Mouse (Mus musculus): ENCODE measurements around the gene Gmds.

Gene Gmds

DNA sequence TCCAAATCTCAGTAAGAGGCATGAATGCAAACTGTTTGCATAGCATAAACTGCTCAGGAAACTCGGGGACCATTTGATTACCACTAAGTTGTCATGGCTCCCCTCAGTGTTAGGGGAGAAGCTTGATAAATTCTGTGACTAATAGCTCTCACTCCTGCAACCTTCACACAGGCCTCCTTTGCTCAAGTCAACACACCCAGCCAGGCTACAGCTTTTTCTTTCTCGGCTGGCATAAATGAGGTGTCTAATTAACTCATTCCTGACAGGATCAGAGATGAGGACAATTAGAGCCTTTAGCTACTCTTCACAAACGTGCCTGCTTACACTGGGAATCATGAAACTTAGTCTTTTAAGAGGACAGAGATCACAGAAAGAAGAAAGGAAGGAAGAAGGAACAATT, 70.3 kb downstream of the Gmds start:
- in situ Hi-C loops (cut with MboI, MseI) = no loop called here

DNA sequence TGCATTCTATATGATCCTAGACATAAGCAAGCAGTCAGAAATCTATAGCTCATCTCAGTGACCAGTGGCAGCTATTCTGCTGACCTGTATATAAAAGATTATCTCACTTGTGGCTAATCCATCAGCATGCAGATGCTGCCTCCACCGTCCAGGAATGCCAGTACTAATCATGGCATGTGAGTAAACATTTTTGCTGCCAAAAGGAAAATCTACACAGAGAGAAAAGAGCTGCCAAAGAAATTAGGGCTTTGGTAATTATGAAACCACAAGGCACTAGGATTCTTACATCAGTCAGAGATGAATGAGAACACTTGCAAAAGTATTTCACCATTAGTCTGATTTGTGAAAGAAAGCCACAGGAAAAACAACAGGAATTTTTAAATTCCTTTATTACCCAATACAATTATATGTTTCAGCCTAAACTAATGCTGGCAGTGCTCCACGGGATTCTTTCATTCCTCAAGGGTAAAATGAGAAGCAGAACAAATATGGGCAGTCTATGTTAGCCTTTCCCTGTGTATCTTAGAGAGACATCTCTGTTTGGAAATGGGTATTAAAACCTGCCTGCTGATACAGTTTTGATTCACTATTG, 71.3 kb downstream of the Gmds start:
- in situ Hi-C loops (cut with MboI, MseI) = no loop called here

DNA sequence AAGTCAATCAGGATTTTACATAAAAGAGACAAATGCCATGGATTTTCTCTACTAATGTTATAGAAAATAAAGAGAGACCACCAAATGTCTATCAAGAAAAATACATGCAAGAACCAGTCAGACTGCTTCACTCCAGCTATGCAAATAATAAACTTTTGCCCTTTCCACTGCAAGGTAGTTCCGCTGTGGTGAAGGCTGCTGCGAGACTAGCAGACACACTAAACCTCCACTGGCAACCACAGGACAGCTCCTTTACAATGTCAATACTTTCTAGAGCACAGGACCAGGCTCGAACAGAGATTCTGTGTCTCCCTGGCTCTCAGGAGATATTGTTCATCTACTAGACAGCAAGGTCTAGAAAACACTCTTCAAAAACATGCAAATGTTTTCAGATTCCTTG, 71.8 kb downstream of the Gmds start:
- in situ Hi-C loops (cut with MboI, MseI) = no loop called here

DNA sequence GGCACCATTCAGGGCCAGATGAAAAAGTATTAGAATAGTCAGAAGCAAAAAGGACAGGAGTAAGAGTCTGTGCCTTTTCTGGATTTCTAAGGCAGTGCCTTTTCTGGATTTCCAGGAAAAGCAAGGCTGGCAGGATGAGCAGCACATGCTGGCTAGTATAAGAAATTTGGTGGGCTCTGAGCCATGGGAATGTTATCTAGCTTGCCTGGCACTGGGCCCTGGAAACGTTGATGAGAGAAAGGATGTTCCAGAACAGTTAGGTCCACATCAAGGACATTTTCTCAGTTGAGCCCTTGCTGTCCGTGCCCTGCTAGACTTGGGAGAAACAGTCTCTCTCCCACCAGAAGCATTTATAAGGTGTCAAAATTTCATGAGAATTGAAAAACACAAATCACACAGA, 82.4 kb downstream of the Gmds start:
- in situ Hi-C loops (cut with MboI, MseI) = no loop called here

DNA sequence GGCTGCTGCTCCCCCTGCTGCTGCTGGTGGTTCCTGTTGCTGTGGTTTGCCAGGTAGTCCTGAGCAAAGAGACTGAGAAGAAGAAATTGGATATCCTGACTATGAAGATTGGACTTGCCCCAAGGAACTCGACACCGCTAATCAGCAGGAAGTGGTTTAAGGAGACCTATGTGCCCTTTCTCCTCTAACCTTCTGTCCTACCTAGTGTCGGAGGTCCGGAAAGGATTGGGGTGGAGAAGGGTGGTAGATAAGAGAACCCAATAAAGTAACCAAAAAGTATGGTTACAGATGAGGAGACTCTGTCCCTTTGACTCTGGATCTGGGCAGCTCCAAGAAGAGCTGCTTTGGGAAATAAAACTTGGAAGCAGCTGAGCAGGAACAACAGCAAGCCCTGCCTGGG, 86.3 kb downstream of the Gmds start:
- in situ Hi-C loops (cut with MboI, MseI) = no loop called here

DNA sequence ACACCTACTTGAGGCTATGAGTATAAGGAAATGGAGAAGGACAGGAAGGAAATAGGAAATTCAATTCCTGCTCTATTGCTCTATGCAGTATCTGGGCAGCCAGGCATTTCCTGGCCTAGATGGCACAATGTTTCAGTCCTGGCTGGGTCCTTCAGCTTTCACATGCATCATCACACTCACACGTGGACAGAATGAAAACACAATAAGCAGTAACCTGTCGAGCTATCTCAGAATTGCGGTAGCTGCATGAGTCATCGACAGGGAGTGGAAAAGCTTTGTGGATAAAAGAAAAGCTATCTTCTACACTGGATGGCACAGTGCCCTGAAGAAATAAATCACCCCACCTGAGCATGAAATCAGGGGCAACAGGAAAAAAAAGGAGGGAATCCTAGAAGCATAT, 96.3 kb downstream of the Gmds start:
- in situ Hi-C loops (cut with MboI, MseI) = no loop called here

DNA sequence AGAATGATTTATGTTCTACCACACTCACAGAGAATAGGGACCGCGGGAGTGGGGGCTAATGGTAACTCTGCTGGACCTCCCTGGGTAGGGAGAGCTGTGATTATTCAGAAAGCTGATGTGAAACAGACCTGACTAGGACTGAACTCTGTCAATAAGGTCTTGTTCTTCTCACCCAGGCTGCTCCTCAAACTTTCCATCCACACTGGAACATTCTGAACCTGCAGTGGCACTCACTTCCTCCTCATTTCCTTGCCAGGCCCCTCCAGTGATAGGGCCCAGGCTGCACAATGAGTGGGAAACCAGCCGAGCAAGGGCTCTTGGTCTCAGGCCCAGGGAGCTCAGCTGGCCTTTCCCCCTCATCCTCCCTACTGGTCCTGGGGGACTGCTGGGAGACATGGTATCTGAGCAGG, 102.3 kb downstream of the Gmds start:
- in situ Hi-C loops (cut with MboI, MseI) = no loop called here

DNA sequence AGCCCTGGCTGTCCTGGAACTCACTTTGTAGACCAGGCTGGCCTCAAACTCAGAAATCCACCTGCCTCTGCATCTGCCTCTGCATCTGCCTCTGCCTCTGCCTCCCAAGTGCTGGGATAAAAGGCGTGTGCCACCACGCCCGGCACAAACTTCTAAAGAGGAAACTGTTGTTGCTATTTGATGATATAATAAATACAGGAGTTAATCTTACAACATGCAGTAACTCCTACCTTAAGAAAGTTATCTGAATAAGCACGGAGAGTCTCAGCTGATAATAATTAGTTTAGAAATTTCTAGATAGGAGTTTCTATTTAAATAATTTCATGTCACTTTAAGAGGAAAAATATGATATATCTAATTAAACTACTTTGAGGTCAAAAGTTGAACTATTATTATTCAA, 103.5 kb downstream of the Gmds start:
- in situ Hi-C loops (cut with MboI, MseI) = no loop called here

DNA sequence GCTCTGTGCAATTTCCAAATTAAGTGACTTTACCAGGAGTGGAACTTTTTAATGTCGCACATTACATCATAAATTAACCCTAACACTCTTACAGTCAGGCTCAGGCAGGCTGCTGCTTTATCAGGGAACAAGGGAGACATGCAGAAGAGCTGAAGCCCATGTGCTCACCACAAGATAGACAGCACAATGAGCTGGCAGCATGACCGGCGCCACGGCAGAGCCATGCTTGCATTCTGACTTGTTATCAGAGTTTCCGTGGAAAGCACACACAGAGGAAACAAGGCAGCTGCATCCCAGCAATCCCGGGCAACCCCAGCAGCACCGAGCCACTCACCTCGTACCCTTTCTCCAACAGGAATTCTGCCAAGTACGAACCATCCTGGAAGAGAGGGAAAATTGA, 104.5 kb downstream of the Gmds start:
- in situ Hi-C loops (cut with MboI, MseI) = no loop called here

DNA sequence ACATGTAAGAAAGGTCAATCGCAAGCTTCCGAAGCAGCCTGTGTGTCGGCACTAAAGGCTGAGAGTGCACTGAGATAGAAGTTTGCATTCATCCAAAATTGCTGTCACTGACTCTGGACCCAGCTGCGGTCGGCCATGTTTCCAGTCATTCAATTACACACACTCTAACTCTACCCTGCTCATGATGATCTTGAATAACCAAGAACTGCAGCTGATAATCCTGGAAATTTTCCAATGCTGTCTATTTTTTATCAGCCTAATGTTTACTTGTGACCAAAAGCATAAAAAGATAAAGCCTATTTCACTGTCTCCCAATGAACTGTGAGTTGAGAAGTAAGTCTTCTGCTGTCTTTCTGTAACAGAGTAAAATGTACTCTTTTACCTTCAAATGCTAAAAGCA, 106.1 kb downstream of the Gmds start:
- in situ Hi-C loops (cut with MboI, MseI) = no loop called here

DNA sequence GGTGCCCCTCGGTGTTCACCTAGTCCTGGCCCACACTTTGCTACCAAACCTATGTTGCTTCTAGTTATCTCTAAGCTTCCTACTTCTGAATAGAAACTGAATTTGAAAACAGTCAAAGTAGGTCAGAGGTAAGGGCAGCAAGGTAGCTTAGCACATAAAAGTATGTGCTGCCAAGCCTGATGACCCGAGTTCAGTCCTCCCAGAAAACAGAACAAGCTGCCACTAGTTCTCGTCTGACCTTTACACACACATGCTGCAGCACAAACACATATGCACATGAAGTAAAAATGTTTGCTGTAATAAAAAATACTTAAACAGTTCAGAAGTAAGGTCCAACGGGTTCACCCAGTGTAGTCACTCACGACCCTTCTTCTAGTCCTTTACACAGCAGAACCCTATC, 106.6 kb downstream of the Gmds start:
- in situ Hi-C loops (cut with MboI, MseI) = no loop called here

DNA sequence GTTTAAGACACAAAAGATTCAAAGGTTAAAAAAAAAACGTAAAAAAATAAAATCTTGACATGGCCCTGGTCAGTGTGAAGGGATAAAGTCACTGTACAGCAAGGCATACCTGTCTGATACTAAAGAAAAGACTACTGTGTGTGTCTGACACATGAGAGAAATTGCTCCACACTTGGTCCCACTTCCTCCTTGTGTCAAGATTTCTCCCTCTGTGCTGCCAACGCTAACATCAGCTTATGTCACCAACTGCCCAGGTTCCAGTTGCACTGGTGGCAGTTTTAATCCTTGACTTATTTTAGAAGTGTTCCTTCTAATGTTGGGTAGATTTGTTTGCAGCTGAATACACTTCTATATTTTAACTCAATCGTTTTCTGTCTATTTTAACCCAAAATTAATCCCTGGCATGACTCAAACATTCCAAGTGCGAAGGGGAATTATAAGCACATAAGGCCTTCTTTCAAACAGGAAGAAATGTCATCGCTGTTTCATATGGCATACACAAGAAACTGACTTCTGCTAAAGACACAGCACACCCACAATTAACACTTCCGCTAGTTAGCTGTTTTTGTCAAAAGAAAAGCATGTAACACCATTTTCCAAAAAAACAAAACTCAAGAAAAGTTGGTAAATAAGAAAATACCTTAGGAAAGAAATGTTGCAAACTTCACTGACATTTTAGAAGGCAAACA, 110.5 kb downstream of the Gmds start:
- in situ Hi-C loops (cut with MboI, MseI) = loop anchor here (10.0 kb wide), 1 partner anchor 187 kb away; no protein-coding TSS in a partner anchor

DNA sequence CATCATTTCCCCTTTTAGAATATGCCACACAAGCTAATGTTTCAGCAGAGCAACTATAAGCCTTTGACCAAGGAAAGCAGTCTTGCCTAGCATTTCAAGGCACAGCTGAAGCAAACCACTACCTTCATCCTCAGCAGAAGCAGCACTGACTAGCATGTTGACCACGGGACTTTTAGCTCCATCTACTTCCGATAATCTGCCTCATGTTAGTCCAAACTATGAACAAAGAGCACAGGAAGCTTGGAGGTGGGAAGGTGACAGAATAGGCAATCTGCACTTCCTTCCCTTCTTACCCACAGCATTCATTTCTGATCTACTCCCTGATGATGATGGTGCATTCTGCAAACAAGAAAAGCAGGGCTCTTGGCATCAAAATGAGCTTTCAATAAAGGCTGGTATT, 120.9 kb downstream of the Gmds start:
- in situ Hi-C loops (cut with MboI, MseI) = loop anchor here in 1 of 2 experiments (5.0 kb wide), 1 partner anchor 420 kb away; no protein-coding TSS in a partner anchor

DNA sequence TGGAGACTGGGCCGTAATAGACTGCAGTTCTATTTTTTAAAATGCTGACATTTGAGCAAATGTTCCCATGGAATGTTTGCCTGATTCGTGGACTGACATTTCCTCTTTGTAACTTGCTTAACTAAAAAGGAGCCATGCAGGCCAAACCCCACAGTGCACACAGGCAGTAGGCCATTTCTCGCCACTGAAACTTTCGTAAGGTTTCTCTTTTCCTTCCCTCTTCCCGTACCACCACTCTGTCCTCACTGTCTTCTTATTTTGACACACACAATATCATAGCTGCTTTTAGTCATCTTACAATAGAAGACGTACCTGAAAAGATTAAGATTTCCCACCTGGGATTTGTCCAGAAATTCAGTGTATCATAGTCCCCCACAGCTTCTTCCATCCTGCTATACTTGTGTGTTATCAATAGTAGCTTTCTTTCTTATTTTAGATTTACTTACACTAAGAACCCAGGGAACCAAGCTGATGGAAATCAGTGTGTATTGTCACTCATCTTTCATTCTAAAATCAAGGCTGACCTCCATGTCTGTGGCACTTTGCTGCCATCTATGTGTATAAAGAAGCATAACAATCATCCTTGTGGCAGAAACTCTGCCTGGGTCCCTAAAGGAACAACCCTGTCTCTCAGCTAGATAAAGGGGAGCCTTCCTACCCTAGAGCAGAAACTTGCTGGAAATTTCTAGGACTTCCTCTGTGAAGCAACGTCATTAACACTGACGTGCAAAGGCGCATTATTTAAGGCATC, 124.7 kb downstream of the Gmds start:
- in situ Hi-C loops (cut with MboI, MseI) = no loop called here

DNA sequence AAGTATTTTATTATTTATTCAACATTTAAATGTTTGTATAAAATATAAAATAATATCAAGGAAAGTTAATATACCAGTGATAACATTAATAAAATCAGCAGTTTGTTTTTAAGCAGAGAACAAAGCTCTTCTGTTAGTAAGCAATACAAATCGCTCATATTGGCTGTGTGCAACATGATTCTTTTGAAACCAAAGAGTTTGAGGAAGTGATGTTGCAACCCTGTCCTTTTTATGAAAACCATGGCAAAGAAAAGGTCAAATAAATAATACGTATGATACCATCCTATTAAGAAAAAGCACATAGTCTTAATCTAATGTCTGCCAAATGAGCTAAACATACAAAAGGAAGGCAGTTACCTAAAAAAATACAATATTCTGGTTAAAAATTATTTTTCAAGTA, 126.4 kb downstream of the Gmds start:
- in situ Hi-C loops (cut with MboI, MseI) = no loop called here

DNA sequence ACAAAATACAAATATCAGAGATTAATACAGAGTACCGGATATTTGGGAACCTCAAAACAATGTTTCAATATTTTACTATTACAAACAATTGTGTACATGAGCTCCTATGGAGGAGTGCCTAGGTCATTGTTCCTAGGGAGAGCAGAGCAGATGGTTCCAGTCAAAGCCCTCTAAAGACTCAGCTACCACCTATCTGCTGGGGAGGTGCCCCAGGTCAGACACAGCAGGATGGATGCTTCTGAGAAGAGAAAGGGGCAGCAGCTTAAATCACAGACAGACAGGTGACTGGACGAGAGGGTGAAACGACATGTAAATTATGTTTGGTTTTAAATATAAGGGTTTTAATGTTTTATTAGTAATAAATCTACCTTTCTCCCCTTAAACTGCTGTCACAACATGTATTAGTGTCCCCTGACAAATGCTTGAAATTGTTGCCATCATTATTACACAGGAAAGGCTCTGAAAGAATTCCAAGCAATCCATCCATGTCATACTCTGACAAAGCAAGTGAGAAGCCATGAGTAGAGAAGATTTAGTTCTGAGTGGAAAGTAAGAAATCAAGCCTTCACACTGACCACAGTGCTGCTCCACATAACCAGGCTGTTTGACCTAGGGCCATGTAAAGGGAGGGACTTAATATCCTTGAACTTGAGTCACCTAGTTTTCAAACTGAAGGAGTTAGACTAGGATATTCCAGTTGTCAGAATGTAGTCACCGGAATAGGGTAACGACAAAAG, 131.2 kb downstream of the Gmds start:
- in situ Hi-C loops (cut with MboI, MseI) = loop anchor here in 1 of 2 experiments (10.0 kb wide), 1 partner anchor 253 kb away; no protein-coding TSS in a partner anchor

DNA sequence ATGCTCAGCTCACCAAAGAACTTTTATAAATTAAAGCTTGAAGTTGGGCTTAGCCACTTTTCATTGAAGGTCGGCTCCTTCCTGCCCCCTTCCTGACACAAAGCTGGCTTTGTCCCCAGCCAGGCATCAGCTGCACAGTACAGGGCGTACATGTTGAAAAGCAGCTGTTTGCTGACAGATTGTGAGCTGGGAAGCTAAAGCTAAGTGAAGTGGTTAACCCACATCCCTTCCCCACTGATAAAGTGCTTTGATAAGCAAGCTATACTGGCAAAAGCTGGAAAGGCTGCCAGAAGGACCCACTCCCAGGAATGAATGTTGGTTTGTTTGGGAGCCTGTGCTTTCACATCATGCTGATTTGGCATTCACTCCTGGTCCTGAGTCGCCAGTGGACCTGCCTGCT, 158.6 kb downstream of the Gmds start:
- in situ Hi-C loops (cut with MboI, MseI) = no loop called here

DNA sequence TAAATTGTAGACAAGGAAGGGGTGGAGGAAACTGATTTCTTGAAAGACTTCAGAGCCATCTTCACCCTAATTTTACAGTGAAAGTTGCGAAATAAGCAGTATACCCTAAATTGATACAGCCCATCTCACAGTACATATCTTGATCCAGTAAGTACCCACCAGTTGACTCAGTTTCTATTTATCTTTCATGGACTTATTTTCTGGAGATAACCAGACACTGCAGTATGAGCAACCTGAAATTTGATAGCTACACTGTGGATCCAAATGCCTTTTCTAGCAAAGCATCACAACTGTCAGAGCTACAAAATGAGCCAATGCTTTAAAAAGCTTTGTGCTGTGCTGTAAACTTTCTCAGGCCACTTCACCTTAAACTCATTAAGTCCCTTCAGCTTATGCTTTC, 159.9 kb downstream of the Gmds start:
- in situ Hi-C loops (cut with MboI, MseI) = no loop called here

DNA sequence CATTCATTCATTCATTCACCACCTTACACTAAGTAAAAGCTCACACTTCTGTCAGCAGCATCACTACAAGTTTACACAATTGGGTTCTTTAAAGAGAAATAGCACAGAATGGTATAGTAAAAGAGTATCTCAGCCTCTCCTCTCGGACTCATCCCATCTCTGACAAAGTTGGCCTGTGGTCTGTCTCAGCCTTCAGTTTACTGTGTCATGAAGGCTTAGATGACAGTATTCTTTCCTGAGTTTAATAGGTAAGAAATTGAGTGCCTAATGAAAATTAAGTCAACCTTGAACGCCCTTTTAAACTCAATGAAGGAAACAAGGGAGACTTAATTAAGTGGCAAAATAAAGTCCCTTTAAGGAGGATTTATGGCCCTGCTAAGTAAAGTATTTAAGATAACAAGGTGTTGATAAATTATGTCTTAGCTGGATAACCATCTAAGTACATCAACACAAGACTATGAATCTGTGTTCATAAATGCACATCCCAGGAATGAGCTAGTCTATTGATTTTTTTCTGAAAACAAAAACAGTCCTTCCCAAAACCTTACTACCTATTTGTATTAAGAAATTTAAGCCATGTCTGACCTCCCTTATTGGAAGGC, 160.6 kb downstream of the Gmds start:
- in situ Hi-C loops (cut with MboI, MseI) = no loop called here

DNA sequence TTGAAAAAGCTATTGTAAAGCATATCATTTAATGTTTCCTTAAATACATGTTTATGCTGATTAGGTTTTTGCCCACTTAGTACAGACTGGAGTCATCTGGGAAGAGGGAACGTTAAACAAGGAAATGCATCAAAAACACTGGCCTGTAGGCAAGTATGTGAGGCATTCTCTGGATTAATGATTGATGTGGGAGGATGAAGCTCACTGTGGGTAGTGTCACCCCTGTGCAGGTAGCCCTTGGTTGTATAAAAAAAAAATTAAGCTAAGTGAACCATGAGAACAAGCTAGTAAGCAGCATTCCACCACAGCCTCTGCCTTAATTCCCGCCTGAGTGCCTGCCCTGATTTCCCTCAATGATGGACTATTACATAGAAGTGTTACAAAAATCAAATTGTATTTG, 163.5 kb downstream of the Gmds start:
- in situ Hi-C loops (cut with MboI, MseI) = no loop called here

DNA sequence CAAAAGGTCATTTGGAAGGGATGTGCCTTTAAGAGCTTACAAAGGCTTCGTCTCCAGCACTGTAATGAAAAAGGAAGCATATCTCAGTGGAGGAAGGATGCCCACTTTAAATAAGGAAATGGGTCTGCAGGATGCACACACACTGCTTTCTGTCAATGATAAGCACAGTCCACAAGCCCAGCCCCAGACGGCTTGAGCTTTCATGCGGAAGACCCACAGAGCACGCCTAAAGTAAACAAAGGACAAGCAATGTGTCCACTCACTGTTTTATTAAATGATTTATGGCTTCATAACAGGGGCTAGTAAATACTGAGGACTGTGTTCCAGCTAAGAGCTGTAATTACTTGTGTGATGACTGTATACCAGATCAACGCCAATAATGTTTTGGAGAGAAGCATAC, 169.4 kb downstream of the Gmds start:
- in situ Hi-C loops (cut with MboI, MseI) = no loop called here

DNA sequence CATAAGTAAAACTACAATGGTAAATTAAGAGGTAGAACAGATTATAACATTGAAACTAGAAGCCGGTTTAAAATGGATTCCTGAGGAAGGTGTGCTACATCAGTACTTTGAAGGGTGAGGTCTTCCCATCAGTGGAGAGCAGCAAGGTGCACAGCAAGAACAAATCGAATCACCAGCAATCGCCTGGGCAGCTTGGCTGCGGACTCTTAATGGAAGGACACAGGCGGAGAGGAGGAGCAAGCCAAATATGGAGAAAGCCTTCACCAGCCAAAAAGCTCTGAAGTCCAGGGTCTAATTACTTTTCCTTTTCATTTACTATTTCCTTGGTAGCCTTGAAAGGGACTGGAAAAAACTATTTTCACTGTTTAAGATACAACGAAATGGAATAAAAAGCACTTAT, 170.7 kb downstream of the Gmds start:
- in situ Hi-C loops (cut with MboI, MseI) = no loop called here

All from T-helper 17 cell (primary cell).